Mouse (Mus musculus): ENCODE measurements around the gene Gpr132.
"Not testable (repeated sequence)": the region's sequence is repeated elsewhere in the genome, so short reads cannot be mapped to it uniquely, and the experiment has no call there.

Gpr132 gene

GRCm38 (mm10) chr12:112820401-112820999 lies 47.5 kb downstream of the Gpr132 start:
- DNase-seq (ENCODE audit: low read depth) = no peak

- peak; percentile 57 for DNase-seq (ENCODE audit: low read depth)
Measured at GRCm38 (mm10) chr12:112819057-112819662, 48.9 kb downstream of the Gpr132 start.

- not testable (repeated sequence) for DNase-seq (ENCODE audit: low read depth)
Measured at GRCm38 (mm10) chr12:112816866-112817265, 51.2 kb downstream of the Gpr132 start.

- peak; percentile 77 for DNase-seq (ENCODE audit: low read depth)
Measured at GRCm38 (mm10) chr12:112816294-112816693, 51.7 kb downstream of the Gpr132 start.

- DNase-seq (ENCODE audit: low read depth) = no peak
Measured at GRCm38 (mm10) chr12:112814682-112815470, 53.2 kb downstream of the Gpr132 start.

- no peak for DNase-seq (ENCODE audit: low read depth)
Measured at GRCm38 (mm10) chr12:112813370-112813769, 54.7 kb downstream of the Gpr132 start.

GRCm38 (mm10) chr12:112810092-112810885 lies 57.7 kb downstream of the Gpr132 start:
- peak; percentile 42 for DNase-seq (ENCODE audit: low read depth)

- DNase-seq (ENCODE audit: low read depth) = no peak
Measured at GRCm38 (mm10) chr12:112809641-112810040, 58.4 kb downstream of the Gpr132 start.

GRCm38 (mm10) chr12:112808587-112809364 lies 59.3 kb downstream of the Gpr132 start, which contains the start of gene Clba1:
Gene Clba1, plus strand, starts transcription at chr12:112808937.
- peak; percentile 98 for DNase-seq (ENCODE audit: low read depth)

GRCm38 (mm10) chr12:112808212-112808586 lies 59.8 kb downstream of the Gpr132 start:
- peak; percentile 24 for DNase-seq (ENCODE audit: low read depth)

- DNase-seq (ENCODE audit: low read depth) = no peak
Measured at GRCm38 (mm10) chr12:112807796-112808195, 60.2 kb downstream of the Gpr132 start.

GRCm38 (mm10) chr12:112806044-112806443 lies 62.0 kb downstream of the Gpr132 start:
- no peak for DNase-seq (ENCODE audit: low read depth)

- DNase-seq (ENCODE audit: low read depth) = peak; percentile 76
Measured at GRCm38 (mm10) chr12:112804046-112804445, 64.0 kb downstream of the Gpr132 start.

GRCm38 (mm10) chr12:112802917-112803316 lies 65.1 kb downstream of the Gpr132 start:
- DNase-seq (ENCODE audit: low read depth) = no peak

GRCm38 (mm10) chr12:112801864-112802846 lies 65.9 kb downstream of the Gpr132 start, which contains the start of gene Ahnak2:
Gene Ahnak2, minus strand, starts transcription at chr12:112802657.
- no peak for DNase-seq (ENCODE audit: low read depth)
